Mouse (Mus musculus) lung, postnatal 0 days (tissue): ENCODE data around the gene Nr4a1. TPM values are rescaled to one million over a fixed set of nuclear protein-coding genes. Genes with fewer than 3 reads are reported as not detected.
A peak's percentile ranks its signal among the peaks of the same experiment; 100 is the strongest.

Experiments
- ATAC-seq: fragments of 200-750 bp; cut with Nextera tagmentation; 2 replicates; pipeline ENCODE4 v1.8.0; 2017; ENCODE audit warnings: moderate library complexity
- DNase-seq: peaks from one replicate; pipeline ENCODE4 v3.0.0-alpha.2; 2016; ENCODE audit warnings: low spot score
- H3K27ac ChIP-seq: fragments of 300-500 bp; sonication (generic); 2 replicates; pipeline ENCODE4 v1.5.1; 2014; ENCODE audit warnings: antibody characterized with exemption, mild to moderate bottlenecking, low read length, mixed read lengths
- H3K27me3 ChIP-seq: fragments of 300-500 bp; sonication (generic); replicated peaks from 2 replicates; pipeline ENCODE4 v1.6.1; 2014; ENCODE audit warnings: low read length, mixed read lengths; ENCODE audit not compliant: insufficient read depth
- H3K36me3 ChIP-seq: fragments of 300-500 bp; sonication (generic); 2 replicates; pipeline ENCODE4 v1.6.1; 2014; ENCODE audit warnings: low read length, mixed read lengths; ENCODE audit not compliant: insufficient read depth
- H3K4me1 ChIP-seq: fragments of 300-500 bp; sonication (generic); 2 replicates; pipeline ENCODE4 v1.6.1; 2014; ENCODE audit warnings: antibody characterized with exemption, low read depth, low read length, mixed read lengths; ENCODE audit not compliant: insufficient read depth
- H3K4me2 ChIP-seq: fragments of 300-500 bp; sonication (generic); replicated peaks from 2 replicates; pipeline ENCODE4 v1.6.1; 2014; ENCODE audit warnings: low read depth, mild to moderate bottlenecking, low read length, moderate library complexity, mixed read lengths
- H3K4me3 ChIP-seq: fragments of 300-500 bp; sonication (generic); 2 replicates; pipeline ENCODE4 v1.5.1; 2014; ENCODE audit warnings: low read depth, low read length
- H3K9ac ChIP-seq: fragments of 300-500 bp; sonication (generic); replicated peaks from 2 replicates; pipeline ENCODE4 v1.6.1; 2014; ENCODE audit warnings: low read depth, mild to moderate bottlenecking
- H3K9me3 ChIP-seq: fragments of 300-500 bp; sonication (generic); 2 replicates; pipeline ENCODE4 v1.6.1; 2016; ENCODE audit warnings: low read length, mixed read lengths
- CTCF ChIP-seq: IDR thresholded peaks from 2 replicates; pipeline ENCODE4 v1.5.1; 2016; ENCODE audit warnings: antibody characterized with exemption, mild to moderate bottlenecking
- EP300 ChIP-seq: IDR thresholded peaks from 2 replicates; pipeline ENCODE4 v1.6.1; 2016; ENCODE audit warnings: antibody characterized with exemption, mild to moderate bottlenecking, control low read depth
- WGBS: fragments of 180-500 bp; shearing (Covaris S2); extraction: QIAGEN DNeasy Blood & Tissue Kit; methylation state at CpG from one replicate; pipeline ENCODE4 v1.1.7; 2014; 5-methylcytosine and 5-hydroxymethylcytosine counted together
- polyA plus RNA-seq: library from polyadenylated mRNA; unstranded; fragments of >200 nt; fragmentation: Nextera tagmentation; extraction: Ambion mirVana; gene quantifications from 2 replicates; pipeline ENCODE4 v1.2.1, GENCODE M21; 2015

The Nr4a1 gene
- polyA plus RNA-seq, 1 experiment from 2014 or later, result 7.8 TPM

DNA sequence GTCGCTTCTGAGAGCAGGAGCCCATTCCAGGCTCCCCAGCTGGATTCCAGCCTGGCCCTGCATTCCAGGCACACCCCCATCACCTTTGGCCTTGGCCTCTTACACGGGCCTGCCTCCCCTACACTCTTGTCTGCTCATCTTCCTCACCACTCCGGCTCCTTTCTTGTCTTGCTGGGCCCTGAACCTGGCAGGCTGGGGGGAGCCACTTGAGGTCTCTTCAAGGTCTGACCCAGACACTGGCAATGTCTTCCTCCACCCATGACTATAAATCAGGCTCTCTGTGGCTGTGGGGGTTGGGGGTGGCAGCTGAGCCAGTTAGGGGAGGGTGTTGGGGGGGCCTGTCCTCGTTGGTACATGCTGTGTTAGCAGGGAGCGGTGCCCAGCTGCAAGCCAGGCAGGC is 24.5 kb downstream of the Nr4a1 start:
- no peak for DNase-seq
- H3K4me2 ChIP-seq, result no peak overlapping the region
- H3K9ac ChIP-seq, result no peak overlapping the region

DNA sequence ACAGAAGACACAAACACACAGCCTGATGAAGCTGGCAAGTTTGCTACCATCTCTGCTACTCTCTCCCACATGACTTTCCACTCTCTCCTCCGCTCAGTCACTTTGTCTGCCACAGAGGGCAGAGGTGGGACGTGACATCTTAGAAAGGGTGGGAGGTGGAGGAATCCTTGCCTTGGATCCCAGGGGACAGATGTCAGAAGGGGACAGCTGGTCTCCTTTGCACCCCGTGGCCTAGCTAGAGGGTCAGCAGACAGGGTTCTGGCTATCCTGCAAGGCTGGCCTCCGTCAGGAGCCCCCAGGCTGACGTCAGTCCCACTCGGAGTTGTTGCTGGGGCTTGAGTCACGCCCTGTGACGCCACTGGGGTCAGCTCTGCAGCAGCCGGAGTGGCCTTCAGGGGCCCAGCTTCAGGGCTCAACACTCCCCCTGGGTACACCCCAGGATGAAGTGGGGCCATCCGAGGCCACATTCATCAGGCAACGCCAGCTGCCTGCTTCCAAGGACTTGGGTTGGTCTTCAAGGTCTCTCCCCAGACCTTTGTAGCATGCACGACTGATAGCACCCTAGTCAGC is 25.4 kb downstream of the Nr4a1 start:
- Histone ChIP-seq H3K9ac (no peak overlapping the region), H3K4me3 (no peak overlapping the region), H3K36me3 (no peaks in the 10 kb centered on the region), H3K9me3 (no peaks in the 10 kb centered on the region), H3K4me1 (no peaks in the 10 kb centered on the region), H3K27ac (no peak overlapping the region), H3K27me3 (no peaks in the 10 kb centered on the region), H3K4me2 (no peak overlapping the region)
- DNase-seq (no peak), ATAC-seq (no peak)
- TF ChIP-seq CTCF (no peak), EP300 (no peak)
- WGBS, result 47% methylated on average over 12 of the region's 12 CpGs

More for the DNA sequence above, 24.5 kb downstream of the Nr4a1 start:
- Histone ChIP-seq H3K27ac (no peak overlapping the region), H3K9me3 (no peaks in the 10 kb centered on the region), H3K4me3 (no peak overlapping the region), H3K36me3 (no peaks in the 10 kb centered on the region), H3K27me3 (no peaks in the 10 kb centered on the region), H3K4me1 (no peaks in the 10 kb centered on the region)
- ATAC-seq, result no peak
- 48% methylated on average over 5 of the region's 5 CpGs for WGBS
- TF ChIP-seq EP300 (no peak), CTCF (no peak)

GRCm38 (mm10) chr15:101282471-101282870 is 28.4 kb downstream of the Nr4a1 start:
- TF ChIP-seq EP300 (no peak), CTCF (no peak)
- Histone ChIP-seq H3K4me1 (peaks cover 9% of the 10 kb centered on the region), H3K4me3 (no peak overlapping the region), H3K27ac (no peak overlapping the region), H3K4me2 (no peak overlapping the region), H3K9ac (no peak overlapping the region), H3K9me3 (no peaks in the 10 kb centered on the region), H3K27me3 (no peaks in the 10 kb centered on the region), H3K36me3 (peaks cover 10% of the 10 kb centered on the region; the same call in 1 of the 2 replicates)
- ATAC-seq (no peak), DNase-seq (no peak)
- 67% methylated on average over 5 of the region's 5 CpGs for WGBS

DNA sequence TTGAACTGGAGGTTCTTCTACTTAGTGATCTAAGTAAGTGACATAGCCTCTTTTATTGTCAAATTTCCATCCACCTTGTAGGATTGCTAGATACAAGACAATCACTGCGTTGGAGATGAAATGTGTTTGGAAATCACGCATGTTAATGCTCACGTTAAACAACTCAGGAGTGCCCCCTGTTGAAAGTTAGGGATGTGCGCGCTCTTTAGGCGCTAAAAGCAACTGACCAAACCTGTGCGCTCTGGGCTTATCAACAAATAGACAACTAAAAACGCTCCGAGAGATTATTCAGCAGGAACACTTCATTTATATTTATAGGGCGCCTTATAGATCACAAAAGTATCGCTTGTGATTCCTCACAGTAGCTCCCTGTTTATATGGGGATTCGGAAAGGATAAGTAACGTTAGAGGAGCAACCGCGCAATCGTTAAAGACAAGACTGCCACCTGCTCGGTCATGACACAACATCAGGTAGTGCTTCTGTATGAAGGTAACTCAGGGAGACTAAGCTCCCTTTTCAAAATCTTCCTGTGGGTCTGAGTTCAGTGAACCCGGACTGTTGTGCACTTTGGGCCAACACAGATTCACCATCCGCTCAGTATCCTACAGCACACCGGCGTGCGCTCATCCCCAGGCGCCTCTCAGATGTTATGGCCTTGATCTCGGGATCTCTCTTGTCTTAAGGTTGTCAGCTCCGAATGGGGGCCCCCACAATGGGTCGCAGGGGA is 29.3 kb downstream of the Nr4a1 start:
- H3K27ac ChIP-seq, result peak overlapping the region; percentile 62; the same call in 1 of the 2 replicates
- H3K4me1 ChIP-seq, result peaks cover 9% of the 10 kb centered on the region
- no peaks in the 10 kb centered on the region for H3K27me3 ChIP-seq
- 1% methylated on average over 26 of the region's 26 CpGs for WGBS
- peak overlapping the region; percentile 98 for H3K4me2 ChIP-seq
- no peaks in the 10 kb centered on the region for H3K9me3 ChIP-seq
- TF ChIP-seq EP300 (no peak), CTCF (peak; percentile 84)
- ATAC-seq, result peak; percentile 57
- H3K9ac ChIP-seq, result peak overlapping the region; percentile 70
- peaks cover 19% of the 10 kb centered on the region for H3K36me3 ChIP-seq
- DNase-seq, result peak; percentile 91
- H3K4me3 ChIP-seq, result peak overlapping the region; percentile 71

GRCm38 (mm10) chr15:101283911-101284750 is 30.1 kb downstream of the Nr4a1 start, which contains the start of gene Atg101:
TSS of gene Atg101 (plus strand) at chr15:101284272.
- Histone ChIP-seq H3K27ac (peak within 1 kb of the TSS; percentile 81), H3K9ac (peak within 1 kb of the TSS; percentile 70), H3K27me3 (no peaks in the 10 kb centered on the region), H3K36me3 (peaks cover 26% of the 10 kb centered on the region), H3K9me3 (no peaks in the 10 kb centered on the region), H3K4me1 (peaks cover 9% of the 10 kb centered on the region), H3K4me3 (peak within 1 kb of the TSS; percentile 71), H3K4me2 (peak within 1 kb of the TSS; percentile 98)
- ATAC-seq (peak; percentile 95), DNase-seq (peak; percentile 93)
- WGBS, result under 1% methylated on average over 60 of the region's 61 CpGs
- TF ChIP-seq CTCF (peak; percentile 98), EP300 (peak; percentile 82)
